Mouse (Mus musculus): ENCODE data around the gene Kif21b.

The Kif21b gene

DNA sequence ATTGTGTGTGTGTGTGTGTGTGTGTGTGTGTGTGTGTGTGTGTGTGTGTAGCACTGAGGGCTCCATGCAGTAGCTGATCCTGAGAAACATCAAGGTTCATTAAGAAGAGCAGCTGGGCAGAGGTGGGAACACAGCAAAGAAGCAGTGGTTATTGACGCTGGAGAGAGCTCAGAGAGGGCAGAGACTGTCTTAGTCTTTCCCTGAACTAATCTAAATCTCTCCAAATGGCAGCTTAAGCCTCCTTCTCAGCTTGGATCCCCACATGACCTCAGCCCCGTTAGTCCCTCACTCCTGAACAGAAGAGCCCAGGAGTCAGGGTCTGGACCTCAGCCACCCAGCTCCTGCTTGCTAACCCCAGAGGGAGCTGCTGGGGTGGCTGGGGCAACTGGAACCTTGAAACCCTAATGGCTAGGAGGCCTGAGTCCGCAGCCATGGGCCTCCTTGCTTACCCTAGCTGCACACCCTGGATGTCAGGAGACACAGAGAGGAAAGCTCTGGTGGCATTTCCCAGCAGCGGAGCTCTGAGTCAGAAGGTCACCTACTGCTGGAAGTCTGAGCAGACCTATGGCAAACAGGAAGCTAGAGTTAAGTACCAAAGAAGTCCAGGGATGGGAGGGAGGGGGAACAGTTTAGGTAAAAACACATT, 2.1 kb upstream of the Kif21b start:
- no peak for DNase-seq (ENCODE audit: low read depth, low spot score)

DNA sequence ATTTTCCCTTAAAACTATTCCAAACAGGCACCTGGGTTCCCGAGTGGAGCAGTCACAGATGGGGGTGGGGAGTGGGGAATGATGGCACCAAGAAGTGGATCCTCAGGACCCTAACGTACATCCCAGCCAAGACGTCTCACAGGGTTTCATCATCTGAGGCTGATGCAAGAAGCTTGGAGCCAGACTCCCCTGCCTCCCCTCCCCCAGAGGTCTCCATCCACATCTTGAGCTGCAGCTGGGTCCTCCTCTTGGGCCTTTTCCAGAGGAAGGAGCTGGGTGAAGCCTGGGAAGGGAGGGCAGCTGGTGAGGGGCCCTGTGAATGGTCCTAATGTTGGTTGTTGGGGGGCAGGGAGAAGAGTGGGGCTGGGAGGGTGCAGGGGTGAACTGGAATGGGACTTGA, 1.1 kb upstream of the Kif21b start:
- no peak for DNase-seq (ENCODE audit: low read depth, low spot score)

DNA sequence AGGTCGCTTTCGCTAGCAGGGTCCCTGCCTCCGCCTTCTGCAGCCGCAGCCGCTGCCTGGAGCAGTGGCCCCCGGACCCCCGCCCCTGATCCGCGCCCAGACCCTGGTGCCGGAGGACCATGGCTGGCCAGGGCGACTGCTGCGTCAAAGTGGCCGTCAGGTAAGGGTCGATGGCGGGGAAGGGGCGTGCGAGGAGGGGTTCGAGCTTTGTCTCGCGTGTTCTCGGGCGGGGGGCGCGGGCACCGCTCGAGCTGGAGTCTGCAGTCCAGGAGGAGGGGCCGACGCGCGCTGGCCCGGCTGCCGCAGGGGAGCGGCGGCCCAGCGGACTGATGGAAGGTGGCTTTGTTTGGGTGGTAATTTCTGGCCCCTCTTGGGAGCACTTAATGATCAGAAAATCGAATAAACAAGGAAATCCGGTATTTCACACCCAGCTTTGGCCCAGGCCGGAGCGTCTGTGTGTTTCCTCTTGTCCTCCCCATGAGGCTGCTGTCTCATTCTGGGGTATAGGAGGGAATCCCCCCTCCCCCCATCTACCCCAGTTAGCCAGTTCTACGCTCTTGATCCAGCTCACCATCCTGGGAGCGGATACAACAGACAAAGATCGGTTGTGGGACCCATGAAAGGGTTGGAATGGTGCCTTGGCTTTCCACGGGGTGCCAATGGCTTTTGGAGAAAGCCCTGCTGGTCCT, 558 bp downstream of the Kif21b start:
- no peak for DNase-seq (ENCODE audit: low read depth, low spot score)

DNA sequence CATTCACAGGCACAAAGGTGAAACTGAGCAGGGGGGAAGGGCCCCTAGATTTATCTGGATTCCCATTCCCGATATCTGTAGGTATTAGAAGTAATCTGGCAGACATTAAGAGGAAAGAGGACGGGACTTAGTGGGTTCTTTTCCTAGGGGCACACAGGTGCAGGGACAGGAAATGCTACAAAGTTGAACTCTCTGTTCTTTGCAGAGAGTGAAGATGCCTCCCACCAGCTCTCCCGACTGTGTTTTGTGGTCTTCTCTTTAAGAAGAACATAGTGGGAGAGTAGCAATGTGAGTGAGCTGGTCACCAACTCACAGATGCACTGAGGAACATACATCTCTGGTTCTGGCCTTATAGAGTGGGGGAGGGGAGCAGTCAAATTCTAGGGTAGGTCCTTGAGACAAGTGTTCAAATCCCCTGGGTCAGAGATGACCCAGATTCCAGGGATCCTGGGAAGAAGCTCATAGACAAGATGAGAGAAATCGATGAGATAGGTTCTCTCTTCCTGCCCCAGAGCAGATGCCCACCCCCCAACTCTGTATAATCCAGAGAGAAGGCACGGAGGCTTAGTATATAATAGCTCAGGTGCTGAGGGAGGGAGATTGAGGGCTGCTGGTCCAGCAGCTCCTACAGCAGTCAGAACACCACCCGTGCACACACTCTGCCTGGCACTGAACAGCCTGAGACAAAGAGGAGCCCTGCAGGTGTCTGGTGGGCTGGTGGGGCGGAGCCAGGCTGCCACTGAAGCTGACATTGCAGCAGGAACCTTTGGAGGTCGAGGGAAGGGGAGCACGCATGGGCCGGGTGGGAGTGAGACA, 1.4 kb downstream of the Kif21b start:
- no peak for DNase-seq (ENCODE audit: low read depth, low spot score)

DNA sequence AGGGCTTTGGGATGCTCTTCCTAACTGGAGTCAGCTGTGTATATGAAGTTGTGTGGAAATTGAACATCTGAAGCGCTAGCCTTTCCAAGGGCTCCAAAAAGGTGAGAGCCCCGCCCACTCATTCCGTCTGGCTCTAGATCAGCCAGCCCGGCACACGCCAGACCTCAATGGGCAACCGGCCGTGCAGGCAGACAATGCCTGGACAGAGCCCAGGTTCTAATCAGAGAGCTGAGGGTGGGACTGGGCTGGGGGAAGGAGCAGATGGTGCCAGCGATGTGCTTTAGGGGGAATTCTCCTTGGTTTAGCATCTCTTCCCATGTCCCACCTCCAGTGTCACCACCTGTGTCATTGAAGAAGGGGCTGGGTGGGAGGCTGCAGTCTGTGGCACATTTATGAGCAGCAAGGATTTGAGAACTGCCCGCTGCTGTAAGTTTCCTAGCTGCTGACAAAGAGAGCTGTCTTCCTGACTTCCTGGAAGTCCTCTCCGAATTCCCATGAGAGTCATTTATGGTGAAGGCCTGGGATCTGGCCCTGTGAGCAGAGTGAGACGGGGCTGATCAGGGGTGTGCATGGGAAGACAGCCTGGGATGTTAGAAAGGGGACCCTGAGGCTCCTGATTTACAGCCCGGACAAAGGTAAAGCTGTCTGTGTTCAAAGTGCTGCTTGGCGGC, 2.5 kb downstream of the Kif21b start:
- no peak for DNase-seq (ENCODE audit: low read depth, low spot score)

DNA sequence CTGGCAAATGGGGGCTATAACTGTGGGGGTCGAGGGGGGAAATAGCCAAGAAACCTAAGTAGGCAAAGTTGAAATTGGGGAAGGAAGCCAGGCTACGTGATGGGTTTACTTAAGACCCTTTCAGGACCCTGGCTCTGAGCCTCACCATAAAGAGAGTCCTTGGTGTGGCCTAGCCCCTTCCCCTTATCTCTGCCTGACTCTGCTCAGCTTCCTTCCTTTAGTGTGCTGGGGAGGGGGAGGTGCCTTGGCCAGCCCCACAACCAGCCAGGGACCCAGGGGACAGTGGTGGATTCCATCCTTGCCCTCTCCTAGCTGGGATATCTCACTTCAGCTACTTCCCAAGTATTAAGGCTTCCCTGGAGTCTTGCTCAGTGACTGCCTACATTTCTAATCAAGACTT, 3.4 kb downstream of the Kif21b start:
- no peak for DNase-seq (ENCODE audit: low read depth, low spot score)

DNA sequence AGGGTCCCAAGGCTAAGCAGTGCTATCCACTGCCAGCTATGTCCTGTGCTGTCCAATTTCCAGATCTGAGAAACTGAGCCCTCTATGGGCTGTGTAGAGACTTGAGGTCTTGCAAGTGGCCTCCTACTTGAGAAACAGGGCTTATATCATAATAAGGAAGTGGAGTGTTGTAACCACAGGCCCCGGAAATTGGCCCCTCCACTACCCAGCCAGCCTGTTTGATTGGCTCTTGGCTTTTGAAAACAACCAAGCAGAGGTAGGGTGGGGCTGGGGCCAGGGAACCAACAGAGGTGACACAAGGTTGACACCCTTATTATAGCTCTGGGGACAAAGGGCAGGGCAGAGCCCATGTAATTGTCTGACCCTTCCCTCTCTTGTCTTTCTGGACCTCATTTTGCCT, 3.9 kb downstream of the Kif21b start:
- DNase-seq (ENCODE audit: low read depth, low spot score), result no peak

DNA sequence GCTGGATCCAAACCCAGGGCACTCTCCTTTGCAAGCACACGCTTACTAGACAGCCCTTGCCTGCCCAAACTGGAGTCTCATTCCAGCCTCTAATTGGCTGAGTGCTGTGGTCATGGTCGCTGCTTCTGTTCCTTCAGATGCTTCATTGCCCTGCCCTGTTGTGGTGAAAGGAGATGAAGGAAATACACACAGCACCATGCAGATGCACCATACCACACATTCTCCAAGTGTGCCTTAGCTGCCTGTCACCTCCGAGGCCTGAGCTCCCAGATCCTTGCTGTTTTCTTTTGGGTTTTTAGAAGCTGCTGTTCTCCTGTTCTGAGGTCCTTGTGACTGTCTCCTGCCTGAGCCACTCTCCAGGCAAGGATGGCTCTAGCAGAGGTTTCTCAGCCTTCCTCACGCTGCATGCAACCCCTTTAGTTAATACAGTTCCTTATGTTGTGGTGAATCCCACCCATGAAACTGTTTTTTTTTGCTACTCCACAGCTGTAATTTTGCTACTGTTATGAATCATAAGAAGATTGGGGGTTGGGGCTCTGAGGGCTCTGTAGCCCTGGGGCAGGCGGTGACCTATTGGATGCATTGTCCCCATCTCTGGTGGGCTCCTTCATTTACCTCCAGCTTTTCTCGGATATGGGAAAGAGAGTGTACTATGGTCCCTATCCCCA, 4.7 kb downstream of the Kif21b start:
- no peak for DNase-seq (ENCODE audit: low read depth, low spot score)

DNA sequence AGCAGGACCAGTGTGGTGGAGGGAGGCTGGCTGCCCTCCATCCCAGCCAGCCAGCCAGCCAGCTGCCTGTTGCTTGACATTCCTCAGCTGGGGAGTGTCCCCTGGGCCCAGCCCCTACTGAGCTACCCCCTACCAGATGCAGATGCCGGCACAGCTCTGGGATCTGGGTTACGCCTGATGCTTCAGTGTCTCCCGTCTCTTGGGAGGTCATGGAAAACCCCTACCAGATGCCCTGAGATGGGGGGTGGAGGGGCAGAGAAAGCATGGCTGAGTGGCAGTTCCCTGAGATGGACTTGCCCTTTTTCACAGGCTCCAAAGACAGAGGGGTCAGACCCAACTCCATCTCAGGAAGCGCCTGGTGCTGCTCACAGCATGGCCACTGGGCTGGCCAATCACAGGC, 5.4 kb downstream of the Kif21b start:
- DNase-seq (ENCODE audit: low read depth, low spot score), result no peak

DNA sequence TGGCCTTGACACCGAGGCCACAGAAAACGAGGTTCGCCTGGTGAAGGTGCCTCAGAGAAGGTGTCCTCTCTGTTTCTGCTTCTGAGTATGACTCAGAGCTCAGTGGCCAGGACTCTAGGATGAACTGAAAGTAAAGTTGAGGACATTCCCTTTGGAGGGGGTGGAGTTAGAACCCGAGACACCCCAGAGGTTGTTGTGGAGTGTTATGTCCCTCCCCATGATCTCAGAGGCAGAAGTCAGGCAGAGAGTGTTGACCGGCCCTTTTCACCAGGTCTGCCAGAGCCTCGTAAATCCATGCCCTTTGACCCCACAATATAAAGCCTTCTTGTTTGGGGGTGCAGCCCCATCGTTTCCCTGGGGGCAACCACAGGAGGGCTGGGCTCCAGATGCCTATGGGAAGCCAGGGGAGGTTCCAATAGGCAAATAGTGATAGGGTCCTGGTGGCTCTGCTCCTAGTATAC, 5.9 kb downstream of the Kif21b start:
- DNase-seq (ENCODE audit: low read depth, low spot score), result no peak

DNA sequence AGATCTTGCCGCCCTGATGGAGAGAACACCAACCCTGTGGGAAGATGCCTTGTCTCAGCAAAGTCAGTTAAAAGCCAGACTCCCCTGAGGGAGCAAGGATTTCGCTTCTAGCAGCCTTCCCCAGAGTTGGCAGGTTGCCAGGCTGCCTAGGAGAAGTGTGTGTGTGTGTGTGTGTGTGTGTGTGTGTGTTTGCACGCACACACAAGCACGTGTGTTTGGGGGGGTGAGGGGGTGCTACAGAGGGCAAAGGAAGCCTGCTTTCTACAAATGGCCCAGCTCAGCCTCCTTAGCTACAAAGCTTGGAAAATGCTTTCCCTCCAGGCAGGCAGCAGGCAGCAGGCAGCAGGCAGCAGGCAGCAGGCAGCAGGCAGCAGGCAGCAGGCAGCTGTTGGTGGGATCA, 6.4 kb downstream of the Kif21b start:
- peak; percentile 67 for DNase-seq (ENCODE audit: low read depth, low spot score)

DNA sequence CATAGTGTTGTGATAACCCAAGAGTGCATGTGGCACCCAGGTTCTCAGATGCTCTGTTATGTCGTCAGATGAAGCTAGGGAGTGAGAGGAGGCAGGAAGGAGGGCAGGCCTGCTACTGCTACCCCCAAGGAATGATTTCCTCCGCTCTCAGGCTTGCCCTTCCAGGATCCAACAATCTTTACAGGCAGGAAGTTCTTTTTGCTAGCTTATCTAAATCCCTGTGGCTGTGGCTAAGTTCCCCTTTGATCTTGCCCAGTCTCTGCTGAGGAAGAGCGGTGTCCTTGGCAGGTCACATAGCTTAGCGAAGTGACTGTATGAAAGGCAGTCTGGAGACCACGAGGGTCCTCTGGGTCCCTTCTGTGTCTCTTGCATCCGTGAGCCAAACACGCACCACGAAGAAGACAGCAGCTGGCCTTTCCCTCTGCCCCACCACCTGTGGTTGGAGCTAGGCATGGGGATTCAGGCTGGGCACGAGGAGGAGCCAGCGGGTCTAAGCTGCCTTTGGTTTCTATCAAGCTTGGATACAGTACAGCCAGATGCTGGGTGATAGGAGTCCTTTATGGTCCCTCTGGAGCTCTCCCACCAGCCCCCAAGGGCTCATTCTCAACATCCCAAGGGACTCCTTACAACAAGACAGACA, 7.1 kb downstream of the Kif21b start:
- DNase-seq (ENCODE audit: low read depth, low spot score), result no peak

DNA sequence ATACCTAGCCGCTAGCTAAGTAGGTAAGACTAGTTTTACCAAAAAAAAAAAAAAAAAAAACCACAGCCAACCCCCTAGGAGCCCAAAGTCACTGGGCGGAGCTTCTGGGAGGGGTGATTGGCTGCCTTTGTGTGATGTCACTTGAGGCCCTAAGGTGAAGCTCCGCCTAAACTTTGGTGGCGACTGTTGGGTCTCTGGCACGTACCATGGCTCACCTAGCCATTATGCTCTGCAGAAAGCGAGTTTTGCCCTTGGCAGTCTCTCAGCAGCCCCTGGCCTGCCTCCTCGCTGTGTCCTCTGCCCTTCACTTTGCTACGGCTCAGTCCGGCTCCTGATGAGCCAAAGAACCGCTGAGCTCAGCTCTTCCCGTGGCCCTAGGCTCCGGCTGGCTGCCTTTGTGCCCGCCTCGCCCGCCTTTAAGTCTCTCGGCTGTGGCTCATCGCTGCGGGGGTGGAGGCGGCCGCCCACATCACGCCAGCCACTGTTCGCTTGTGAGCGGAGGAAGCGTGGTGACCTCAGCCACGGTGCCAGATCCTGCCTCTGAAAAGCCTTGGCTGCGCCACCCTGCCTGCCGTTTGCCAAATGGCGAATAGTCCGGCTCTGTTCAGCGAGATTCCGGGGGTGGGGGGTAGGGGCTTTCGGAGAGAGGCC, 8.9 kb downstream of the Kif21b start:
- peak; percentile 69 for DNase-seq (ENCODE audit: low read depth, low spot score)

DNA sequence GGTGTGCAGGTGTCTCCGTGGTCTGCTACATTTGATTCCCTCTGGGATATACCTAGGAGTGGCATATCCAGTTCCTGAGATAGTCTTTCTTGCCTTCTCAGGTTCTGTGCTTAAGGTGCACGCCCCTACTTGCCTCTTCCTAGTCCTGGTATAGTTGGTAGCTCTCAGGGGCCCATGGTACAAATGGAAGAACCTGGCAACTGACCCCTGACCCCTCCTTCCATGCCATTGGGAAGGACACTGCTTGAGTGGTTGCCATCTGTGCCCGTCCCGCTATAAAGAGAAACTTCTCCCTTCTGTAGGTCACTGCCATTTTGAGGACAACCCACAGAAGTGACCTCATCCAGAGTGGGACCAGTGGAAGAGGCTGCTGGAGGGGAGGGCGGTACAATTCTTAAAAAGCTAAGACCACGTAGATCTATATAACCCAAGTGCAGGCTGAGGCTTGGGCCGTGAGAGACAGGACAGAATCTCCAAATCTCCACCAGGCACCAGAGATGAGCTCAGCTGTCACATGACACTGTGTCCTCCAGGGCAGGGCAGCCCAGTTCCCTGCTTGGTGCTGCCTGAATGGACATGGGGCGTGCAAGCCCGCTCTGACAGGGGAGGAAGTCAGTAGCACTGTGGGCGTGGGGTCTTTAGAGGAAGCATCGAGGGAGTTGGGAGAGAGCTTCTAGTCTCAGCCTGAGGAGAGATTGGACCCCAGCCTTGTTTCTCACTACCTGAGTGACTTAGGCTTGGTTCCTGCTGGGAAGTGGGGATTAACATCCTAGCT, 10.2 kb downstream of the Kif21b start:
- DNase-seq (ENCODE audit: low read depth, low spot score), result no peak

DNA sequence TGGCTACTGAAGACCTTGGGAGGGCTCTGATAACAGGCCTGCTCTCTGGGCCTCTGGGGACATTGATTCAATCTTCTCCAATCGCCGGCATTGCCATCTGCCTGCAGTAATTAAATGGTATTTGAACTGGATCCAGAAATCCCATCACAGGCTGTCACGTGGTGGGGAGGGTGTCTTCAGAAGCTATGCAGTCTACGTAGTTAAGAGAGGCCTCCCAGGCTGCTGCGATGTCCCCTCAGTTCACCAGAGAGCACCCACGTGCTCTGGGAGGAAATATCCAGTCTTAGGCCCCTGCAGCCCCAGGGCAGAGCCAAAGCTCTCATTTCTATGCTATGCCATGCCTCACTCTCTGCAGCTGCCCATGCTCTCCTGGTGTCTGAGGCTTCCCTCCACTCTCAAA, 11.1 kb downstream of the Kif21b start:
- DNase-seq (ENCODE audit: low read depth, low spot score), result no peak

DNA sequence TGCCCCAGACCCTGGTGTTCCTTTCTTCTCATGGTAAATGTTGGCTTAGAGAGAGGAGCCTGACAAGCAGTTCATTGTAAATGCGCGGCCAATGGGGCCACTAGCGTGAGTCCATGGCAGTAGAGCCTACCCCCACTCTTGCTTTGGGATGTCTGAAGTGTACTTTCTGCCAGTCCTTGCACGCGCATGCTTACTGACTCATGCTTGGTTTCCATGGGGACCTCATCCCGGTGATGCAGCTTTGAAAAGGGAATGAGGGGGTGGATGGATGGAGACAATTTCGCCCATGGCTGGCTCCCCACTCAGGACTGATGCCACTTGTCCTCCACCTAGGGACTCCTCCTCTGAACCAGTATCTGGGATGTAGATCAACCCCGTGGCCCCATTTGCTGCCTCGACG, 12.3 kb downstream of the Kif21b start:
- no peak for DNase-seq (ENCODE audit: low read depth, low spot score)

DNA sequence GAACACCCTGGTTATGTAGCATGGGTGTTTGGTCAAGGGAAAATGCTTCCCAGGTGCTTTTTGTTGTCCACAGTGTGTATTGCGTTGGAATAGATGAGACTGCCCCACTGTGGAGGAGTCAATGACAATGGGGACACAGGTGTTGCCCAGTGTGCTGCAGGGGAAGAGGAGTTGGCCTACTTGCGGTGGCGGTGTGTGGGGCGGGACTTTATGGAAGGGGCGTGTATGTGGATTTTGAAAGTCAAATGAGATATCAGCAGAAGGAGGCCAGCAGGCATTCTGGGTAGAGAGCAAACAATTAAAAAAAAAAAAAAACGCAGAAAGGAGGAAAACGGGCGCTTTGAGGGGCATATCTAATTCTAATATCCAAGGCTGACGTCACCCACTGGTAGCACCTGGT, 18.5 kb downstream of the Kif21b start:
- DNase-seq (ENCODE audit: low read depth, low spot score), result no peak

DNA sequence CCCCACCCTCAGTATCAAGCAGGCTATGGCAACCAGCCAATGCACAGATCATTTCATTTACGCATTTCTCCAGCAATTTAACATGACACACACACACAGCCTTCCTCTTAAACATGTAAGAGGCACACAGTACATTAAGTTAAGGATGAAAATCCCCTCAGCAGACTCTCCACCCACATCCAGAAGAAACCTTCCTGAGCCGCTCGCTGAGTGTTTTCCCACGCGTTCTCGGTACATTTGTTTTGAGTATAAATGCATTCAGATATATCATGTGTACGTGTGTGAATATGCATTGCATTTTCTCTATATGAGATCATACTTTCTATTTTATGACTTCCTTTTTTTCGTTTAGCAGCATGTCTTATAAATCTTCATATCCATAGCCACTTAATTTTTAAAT, 20.2 kb downstream of the Kif21b start:
- DNase-seq (ENCODE audit: low read depth, low spot score), result no peak

DNA sequence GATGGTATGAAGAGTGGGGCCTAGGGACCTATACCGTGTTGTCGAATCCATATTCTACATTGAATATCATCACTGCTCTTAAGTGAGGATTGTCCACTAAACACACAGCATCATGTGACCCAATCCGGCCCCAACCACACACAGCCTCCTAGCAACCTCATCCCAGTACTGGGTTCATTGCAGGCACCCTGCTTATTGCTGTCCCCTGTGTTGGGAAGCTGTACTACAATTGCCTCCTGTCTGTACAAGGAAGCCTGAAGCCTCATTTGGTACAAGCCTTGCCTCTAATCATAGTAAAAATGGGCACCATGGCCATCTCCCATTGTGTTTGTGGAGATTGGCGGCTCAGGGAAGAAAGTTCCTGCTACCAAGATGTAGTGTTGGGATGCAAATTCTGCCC, 25.1 kb downstream of the Kif21b start:
- DNase-seq (ENCODE audit: low read depth, low spot score), result no peak

DNA sequence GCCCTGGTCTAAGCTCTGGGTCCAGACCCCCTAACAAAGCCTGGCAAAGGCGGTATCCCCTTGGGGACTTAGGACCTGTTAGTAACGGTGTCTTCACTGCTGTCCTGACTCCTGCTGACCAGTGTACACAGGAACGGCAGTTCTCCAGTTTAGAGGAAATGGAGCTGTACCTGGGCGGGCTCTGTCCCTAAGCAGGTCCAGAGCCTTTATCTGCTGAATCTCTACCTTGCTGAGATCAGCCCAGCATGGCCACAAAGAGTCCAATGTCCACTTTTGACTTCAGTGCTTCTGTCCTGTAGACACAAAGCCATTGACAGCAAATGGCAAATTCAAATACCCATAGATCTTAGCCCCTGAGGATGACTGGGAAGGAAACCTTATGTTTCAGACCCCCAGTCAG, 25.8 kb downstream of the Kif21b start:
- no peak for DNase-seq (ENCODE audit: low read depth, low spot score)
